Mouse (Mus musculus) natural killer cell, adult 2 months (primary cell): ENCODE data around the gene Robo1.

Source experiments
- DNase-seq, 2 experiments: peaks; one replicate each; pipeline ENCODE4 v3.0.0; 2022; ENCODE audit warnings: low spot score in 2 of 2

Robo1 gene

DNA sequence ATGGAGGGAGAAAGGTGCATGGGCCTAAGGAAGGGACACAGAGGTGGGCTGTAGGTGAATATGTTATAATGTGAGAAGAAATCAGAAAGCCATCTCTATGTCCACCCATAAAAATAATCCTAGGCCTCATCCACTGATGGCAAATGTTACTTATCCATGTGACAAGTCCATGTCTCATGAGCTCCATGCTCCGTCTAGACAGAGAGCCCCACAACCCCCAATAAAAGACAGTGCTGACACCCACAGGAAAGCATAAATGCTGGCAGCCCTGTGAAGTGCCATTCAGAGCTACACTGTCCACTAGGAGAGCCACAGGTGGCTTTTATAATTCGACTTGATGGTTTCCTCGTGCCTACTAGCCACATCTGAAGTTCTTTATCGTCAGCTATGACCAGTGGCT lies 694.6 kb downstream of the Robo1 start:
- DNase-seq: no peak

- DNase-seq: no peak
These were observed 696.5 kb downstream of the Robo1 start for GRCm38 (mm10) chr16:73004601-73005000.

GRCm38 (mm10) chr16:73005831-73006230 lies 697.7 kb downstream of the Robo1 start:
- no peak for DNase-seq

DNA sequence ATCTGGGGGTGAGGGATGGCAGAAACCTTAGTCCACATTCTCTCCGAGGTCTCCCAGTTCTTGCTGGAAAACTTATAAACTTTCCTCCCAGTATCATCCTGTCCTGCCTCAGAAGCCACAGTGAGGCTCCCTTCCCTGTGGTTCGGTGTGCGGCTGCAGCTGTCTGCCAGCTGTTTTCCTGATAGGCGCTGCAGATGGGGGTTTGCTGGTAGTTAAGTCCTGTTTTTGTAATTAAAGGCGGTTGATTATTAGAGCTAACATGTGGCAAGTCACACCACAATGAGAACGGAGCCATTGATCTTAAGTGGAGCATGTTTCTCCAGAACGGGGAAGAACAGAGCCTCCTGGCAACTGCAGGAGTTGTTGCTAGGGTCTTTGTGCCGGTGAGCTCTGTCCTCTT lies 699.3 kb downstream of the Robo1 start:
- DNase-seq: no peak

DNA sequence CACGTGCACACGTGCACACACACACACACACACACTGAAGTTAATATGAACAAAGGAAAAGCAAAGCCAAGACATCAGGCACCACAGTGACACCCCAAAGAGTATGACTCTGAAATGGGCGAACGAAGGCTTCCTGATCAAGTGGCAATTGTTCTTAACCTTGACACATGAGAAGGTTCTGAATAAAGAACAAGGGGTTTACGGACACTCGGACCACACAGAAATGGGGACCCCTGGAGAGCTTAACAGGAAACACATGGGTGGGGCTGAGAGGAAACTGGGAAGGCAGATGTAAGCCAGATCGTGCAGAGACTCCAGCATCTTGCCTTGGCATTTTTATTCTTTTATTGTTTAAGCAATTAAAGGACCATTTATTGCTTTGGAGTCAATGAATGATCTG lies 703.2 kb downstream of the Robo1 start:
- no peak for DNase-seq

DNA sequence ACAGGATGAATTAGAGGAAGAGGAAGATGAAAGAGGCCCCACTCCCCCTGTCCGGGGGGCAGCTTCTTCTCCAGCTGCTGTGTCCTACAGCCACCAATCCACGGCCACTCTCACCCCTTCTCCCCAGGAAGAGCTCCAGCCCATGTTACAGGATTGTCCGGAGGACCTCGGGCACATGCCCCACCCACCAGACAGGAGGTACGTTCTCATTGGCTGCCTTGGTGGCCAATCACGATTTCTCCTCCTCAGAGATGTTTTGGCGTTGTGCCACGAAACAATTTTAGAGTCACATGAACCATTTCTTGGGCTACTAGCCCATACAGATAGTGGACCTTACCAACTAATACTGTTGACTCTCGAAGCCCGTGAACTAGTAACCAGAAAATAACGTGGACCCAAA lies 704.8 kb downstream of the Robo1 start:
- no peak for DNase-seq

DNA sequence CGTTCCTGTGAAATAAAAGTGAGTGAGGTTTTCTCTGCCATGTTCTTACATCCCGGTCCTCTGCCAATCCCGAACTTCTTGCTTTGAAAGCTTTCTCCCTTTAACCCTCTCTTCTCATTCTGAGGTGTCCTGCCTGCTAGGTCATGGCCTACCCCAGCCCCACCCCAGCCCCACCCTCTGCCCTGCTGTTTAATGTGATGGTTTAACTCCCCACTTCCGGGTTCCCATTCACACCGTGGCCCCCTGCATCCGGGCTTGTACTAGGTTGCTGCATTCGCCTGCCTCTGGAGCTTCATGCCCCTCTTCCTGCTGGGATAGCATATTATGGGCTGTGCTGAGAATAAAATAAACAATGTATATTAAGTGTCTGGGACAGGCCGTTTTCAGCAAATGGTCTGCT lies 706.4 kb downstream of the Robo1 start:
- no peak for DNase-seq

DNA sequence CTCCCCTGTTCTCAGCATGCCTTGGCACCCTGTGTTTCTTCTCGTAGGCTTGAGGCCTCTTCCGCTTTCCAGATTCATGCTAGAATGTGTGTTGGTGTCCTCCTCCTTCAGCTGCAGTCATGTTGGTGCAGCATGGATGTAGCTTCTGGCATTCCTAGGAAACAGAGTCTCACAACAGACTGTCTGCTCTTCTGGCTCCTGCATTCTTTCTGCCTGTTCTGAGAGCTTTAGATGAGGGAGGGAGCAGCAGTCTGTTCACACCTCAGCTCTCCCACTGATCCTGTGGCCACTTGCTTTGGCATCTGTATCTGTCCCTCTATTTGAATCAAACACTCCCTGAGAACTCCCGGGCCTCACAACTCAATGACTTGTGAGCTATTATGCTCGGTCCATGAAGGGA lies 707.9 kb downstream of the Robo1 start:
- DNase-seq: no peak

DNA sequence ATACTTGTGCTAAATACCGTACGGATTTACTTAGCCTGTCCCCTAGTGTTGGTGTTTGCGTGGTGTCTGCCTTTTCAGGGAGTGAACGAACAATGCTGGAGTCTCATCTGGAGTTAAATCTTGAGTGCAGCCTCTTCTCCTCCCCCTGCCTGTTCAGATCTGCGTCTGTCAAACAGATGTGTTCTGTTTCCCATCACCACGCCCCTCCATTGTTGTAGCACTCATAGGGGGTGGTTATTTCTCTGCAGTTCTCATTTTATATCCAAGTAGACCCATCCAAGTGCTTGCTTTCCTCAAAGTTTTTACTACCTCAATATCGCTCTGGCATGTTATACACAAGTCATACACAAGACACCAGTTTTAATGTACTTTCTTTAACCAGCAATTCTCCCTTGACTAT lies 708.7 kb downstream of the Robo1 start:
- no peak for DNase-seq

DNA sequence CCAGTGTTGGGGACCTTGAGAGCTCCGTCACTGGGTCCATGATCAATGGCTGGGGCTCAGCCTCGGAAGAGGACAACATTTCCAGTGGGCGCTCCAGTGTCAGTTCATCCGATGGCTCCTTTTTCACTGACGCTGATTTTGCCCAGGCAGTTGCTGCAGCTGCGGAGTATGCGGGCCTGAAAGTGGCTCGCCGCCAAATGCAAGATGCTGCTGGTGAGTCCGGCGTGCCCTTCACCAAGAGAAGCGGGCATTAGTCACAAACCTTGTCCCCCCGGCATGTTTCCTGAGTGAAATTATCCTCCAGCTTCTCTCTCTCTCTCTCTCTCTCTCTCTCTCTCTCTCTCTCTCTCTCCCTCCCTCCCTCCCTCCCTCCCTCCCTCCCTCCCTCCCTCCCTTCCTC lies 716.2 kb downstream of the Robo1 start:
- DNase-seq: no peak

DNA sequence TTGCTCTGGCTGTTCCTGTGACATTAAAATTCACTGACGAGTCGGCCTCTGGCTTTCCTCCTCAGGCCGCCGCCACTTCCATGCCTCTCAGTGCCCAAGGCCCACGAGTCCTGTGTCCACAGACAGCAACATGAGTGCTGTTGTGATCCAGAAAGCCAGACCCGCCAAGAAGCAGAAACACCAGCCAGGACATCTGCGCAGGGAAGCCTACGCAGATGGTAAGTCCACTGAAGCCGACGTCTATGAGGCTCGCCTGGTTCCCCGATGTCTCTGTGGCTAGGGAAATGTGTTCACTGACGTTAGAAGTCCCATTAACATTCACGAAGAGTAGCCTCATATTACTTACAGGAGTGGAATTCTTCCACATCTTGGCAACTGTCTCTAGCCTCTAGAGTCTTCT lies 719.6 kb downstream of the Robo1 start:
- DNase-seq: no peak

- no peak for DNase-seq
These were observed 722.9 kb downstream of the Robo1 start for GRCm38 (mm10) chr16:73030999-73031398.

- DNase-seq: no peak
These were observed 727.3 kb downstream of the Robo1 start for GRCm38 (mm10) chr16:73035210-73035985.

DNA sequence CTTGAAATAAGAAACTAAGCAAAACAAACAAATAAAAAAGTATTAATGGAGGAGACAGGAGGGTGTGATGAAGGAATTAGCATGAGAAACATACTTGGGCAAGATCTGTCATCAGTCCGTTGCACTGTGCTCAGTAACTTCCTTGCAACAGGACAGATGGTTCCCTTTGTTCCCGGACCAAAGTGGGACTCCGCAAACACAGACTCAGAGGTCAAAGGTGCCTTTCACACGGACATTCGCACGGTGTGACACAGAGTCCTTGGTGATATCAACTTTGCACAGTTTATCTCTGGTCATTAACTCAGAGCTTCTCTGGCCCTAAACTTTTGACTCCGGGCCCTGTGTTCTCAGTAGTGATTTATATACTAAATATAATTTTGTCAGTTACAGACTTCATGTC lies 730.4 kb downstream of the Robo1 start:
- DNase-seq: no peak

DNA sequence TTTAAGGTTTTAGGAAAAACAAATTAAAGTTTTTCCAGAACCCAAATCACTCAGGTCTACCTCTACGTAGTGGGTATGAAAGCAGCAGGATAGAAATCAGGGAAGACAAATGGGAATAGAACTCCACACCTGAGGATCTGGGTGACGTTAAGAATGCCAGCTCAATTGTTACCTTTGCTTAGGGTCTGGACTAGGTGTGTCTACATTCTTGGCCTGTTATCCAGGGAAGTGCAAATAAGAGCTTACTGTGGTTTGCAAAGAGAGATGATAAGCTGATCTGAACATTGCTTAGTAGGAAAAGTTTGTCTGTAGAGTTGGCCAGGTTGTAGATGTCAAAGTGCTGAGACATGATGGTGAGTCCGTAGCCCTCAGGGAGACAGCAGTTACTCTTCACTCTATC lies 754.4 kb downstream of the Robo1 start:
- DNase-seq: no peak

GRCm38 (mm10) chr16:73067782-73068181 lies 759.7 kb downstream of the Robo1 start:
- no peak for DNase-seq

DNA sequence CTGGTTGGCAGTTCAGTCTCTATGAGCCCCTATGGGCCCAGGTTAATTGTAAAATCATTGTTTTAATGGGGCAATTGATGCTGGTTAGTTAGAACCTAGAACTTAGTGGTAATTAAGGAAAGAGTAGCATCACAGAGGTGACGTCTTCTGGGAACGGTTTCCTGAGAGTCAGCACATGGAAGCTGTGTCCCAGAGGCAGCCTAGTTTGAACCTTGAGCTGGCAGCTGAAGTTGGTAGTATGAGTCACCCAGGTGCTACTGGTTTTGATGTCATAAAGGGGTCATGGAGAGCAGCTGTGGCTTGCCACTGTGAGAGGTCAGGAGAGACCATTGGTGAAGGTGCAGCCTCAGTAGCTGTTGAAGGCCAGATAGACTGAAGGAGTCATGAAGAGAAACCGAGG lies 763.9 kb downstream of the Robo1 start:
- no peak for DNase-seq

DNA sequence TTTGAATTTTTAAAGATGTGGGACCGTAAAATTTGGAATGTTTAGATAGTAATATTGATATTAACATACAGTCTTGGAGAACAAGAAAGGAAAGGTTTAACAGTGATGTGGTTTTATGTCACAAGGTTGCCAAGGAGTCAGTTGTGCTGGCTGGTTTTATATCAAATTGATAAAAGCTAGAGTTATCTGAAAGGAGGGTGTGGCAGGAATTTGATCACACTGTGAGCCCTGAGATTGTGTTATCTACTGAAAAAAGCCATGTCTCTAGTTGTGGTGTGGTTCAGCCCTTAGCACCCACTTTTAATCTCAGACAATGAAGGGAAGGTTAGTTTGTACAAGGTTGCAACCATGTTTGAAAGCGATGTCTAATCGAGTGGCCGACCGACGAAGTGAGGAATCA lies 764.8 kb downstream of the Robo1 start:
- DNase-seq: no peak

GRCm38 (mm10) chr16:73082420-73082819 lies 774.3 kb downstream of the Robo1 start:
- DNase-seq: no peak

DNA sequence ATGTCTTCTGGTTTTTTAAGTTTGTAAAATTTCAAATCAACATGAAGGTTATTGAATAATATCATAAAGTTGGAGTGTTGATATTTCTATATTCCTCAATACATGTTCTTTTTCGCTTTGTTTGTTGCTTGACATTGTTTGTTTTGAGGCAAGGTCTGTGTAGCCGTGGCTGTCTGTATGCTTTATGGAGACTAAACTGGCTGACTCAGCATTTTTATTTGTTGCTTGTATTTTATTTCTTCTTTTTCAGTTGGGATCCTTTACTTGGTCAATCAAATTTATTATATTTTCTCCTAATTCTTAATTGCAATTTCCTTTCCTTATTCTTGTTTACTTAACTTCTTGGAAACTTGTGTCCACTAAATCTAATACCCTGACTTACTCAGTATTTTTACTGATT lies 775.0 kb downstream of the Robo1 start:
- no peak for DNase-seq
